Mouse (Mus musculus) stomach, embryonic 15.5 days (tissue): Measurements from ENCODE around the gene Epas1. TPM values are rescaled to one million over a fixed set of nuclear protein-coding genes. Genes with fewer than 3 reads are reported as not detected.
A peak's percentile ranks its signal among the peaks of the same experiment; 100 is the strongest.

Source experiments
- ATAC-seq: fragments of 200-750 bp; cut with Nextera tagmentation; 2 replicates; pipeline ENCODE4 v1.8.0; 2017; ENCODE audit warnings: low read depth, moderate number of reproducible peaks, moderate TSS enrichment; ENCODE audit not compliant: insufficient read depth, low FRiP score
- H3K27ac ChIP-seq: fragments of 300-500 bp; sonication (generic); 2 replicates; pipeline ENCODE4 v1.5.1; 2015; ENCODE audit warnings: mild to moderate bottlenecking, inconsistent platforms
- H3K27me3 ChIP-seq: fragments of 300-500 bp; sonication (generic); replicated peaks from 2 replicates; pipeline ENCODE4 v1.6.1; 2015; ENCODE audit warnings: inconsistent platforms
- H3K36me3 ChIP-seq: fragments of 300-500 bp; sonication (generic); 2 replicates; pipeline ENCODE4 v1.6.1; 2015; ENCODE audit warnings: inconsistent platforms
- H3K4me1 ChIP-seq: fragments of 300-500 bp; sonication (generic); 2 replicates; pipeline ENCODE4 v1.6.1; 2015; ENCODE audit warnings: inconsistent platforms
- H3K4me2 ChIP-seq: fragments of 300-500 bp; sonication (generic); 2 replicates; pipeline ENCODE4 v1.6.1; 2015; ENCODE audit warnings: mild to moderate bottlenecking, inconsistent platforms
- H3K4me3 ChIP-seq: fragments of 300-500 bp; sonication (generic); replicated peaks from 2 replicates; pipeline ENCODE4 v1.5.1; 2015; ENCODE audit warnings: inconsistent platforms
- H3K9ac ChIP-seq: fragments of 300-500 bp; sonication (generic); 2 replicates; pipeline ENCODE4 v1.6.1; 2015; ENCODE audit warnings: inconsistent platforms
- H3K9me3 ChIP-seq: fragments of 300-500 bp; sonication (generic); 2 replicates; pipeline ENCODE4 v1.6.1; 2016; ENCODE audit warnings: inconsistent platforms
- WGBS: fragments of 180-500 bp; shearing (Covaris S2); methylation state at CpG from one replicate; pipeline ENCODE4 v1.1.7; 2015; 5-methylcytosine and 5-hydroxymethylcytosine counted together
- polyA plus RNA-seq: library from polyadenylated mRNA; unstranded; fragments of >200 nt; fragmentation: Nextera tagmentation; extraction: Ambion mirVana; gene quantifications from 2 replicates; pipeline ENCODE4 v1.2.1, GENCODE M21; 2015

The Epas1 gene
- polyA plus RNA-seq, 1 experiment from 2014 or later = 4.2 TPM

GRCm38 (mm10) chr17:86732024-86732423, 21.5 kb upstream of the Epas1 start:
- ATAC-seq = peak; percentile 85; the same call in 1 of the 2 replicates
- Histone ChIP-seq H3K4me1 (peaks cover 11% of the 10 kb centered on the region), H3K4me2 (peak overlapping the region; percentile 29), H3K9me3 (no peaks in the 10 kb centered on the region), H3K27me3 (no peaks in the 10 kb centered on the region), H3K9ac (no peak overlapping the region), H3K4me3 (no peak overlapping the region), H3K36me3 (no peaks in the 10 kb centered on the region), H3K27ac (no peak overlapping the region)
- 12% methylated on average over 11 of the region's 11 CpGs for WGBS

- H3K9me3 ChIP-seq = no peaks in the 10 kb centered on the region
- H3K4me2 ChIP-seq = peak overlapping the region; percentile 29
- no peaks in the 10 kb centered on the region for H3K36me3 ChIP-seq
- no peak overlapping the region for H3K4me3 ChIP-seq
- H3K27me3 ChIP-seq = no peaks in the 10 kb centered on the region
- 0 out of 2 replicates have a peak, but pooled peaks have one; percentile 2 for ATAC-seq
- no peak overlapping the region for H3K9ac ChIP-seq
- no peak overlapping the region for H3K27ac ChIP-seq
- peaks cover 9% of the 10 kb centered on the region for H3K4me1 ChIP-seq
- WGBS = 90% methylated on average over 1 of the region's 1 CpGs
Measured at GRCm38 (mm10) chr17:86732522-86732921, 21.0 kb upstream of the Epas1 start.

GRCm38 (mm10) chr17:86733644-86734043, 19.9 kb upstream of the Epas1 start:
- Histone ChIP-seq H3K4me2 (no peak overlapping the region), H3K9me3 (no peaks in the 10 kb centered on the region), H3K27ac (no peak overlapping the region), H3K4me1 (peaks cover 6% of the 10 kb centered on the region), H3K9ac (no peak overlapping the region), H3K4me3 (no peak overlapping the region), H3K27me3 (no peaks in the 10 kb centered on the region), H3K36me3 (no peaks in the 10 kb centered on the region)
- 77% methylated on average over 4 of the region's 4 CpGs for WGBS
- no peak for ATAC-seq

GRCm38 (mm10) chr17:86738477-86738876, 15.0 kb upstream of the Epas1 start:
- H3K36me3 ChIP-seq = no peaks in the 10 kb centered on the region
- H3K27ac ChIP-seq = no peak overlapping the region
- H3K27me3 ChIP-seq = no peaks in the 10 kb centered on the region
- H3K4me2 ChIP-seq = no peak overlapping the region
- H3K9me3 ChIP-seq = no peaks in the 10 kb centered on the region
- no peak overlapping the region for H3K9ac ChIP-seq
- 75% methylated on average over 6 of the region's 6 CpGs for WGBS
- H3K4me3 ChIP-seq = no peak overlapping the region
- ATAC-seq = no peak
- no peaks in the 10 kb centered on the region for H3K4me1 ChIP-seq

GRCm38 (mm10) chr17:86743351-86743941, 10.1 kb upstream of the Epas1 start:
- 84% methylated on average over 7 of the region's 7 CpGs for WGBS
- Histone ChIP-seq H3K27ac (no peak overlapping the region), H3K9ac (no peak overlapping the region), H3K4me3 (no peak overlapping the region), H3K4me1 (no peaks in the 10 kb centered on the region), H3K27me3 (no peaks in the 10 kb centered on the region), H3K36me3 (no peaks in the 10 kb centered on the region), H3K4me2 (no peak overlapping the region), H3K9me3 (no peaks in the 10 kb centered on the region)
- ATAC-seq = no peak

- H3K4me2 ChIP-seq = no peak overlapping the region
- H3K4me3 ChIP-seq = no peak overlapping the region
- H3K27ac ChIP-seq = no peak overlapping the region
- ATAC-seq = no peak
- no peaks in the 10 kb centered on the region for H3K4me1 ChIP-seq
- no peaks in the 10 kb centered on the region for H3K27me3 ChIP-seq
- no peak overlapping the region for H3K9ac ChIP-seq
- WGBS = 48% methylated on average over 6 of the region's 6 CpGs
- no peaks in the 10 kb centered on the region for H3K36me3 ChIP-seq
- H3K9me3 ChIP-seq = no peaks in the 10 kb centered on the region
Measured at GRCm38 (mm10) chr17:86744943-86745342, 8.6 kb upstream of the Epas1 start.

- peaks cover 18% of the 10 kb centered on the region for H3K4me1 ChIP-seq
- no peaks in the 10 kb centered on the region for H3K36me3 ChIP-seq
- H3K4me3 ChIP-seq = no peak overlapping the region
- no peaks in the 10 kb centered on the region for H3K9me3 ChIP-seq
- peaks cover 22% of the 10 kb centered on the region; the same call in 1 of the 2 replicates for H3K27me3 ChIP-seq
- H3K9ac ChIP-seq = no peak overlapping the region
- H3K27ac ChIP-seq = no peak overlapping the region
- no peak overlapping the region for H3K4me2 ChIP-seq
- 86% methylated on average over 10 of the region's 10 CpGs for WGBS
- ATAC-seq = no peak
Measured at GRCm38 (mm10) chr17:86751373-86751871, 2.1 kb upstream of the Epas1 start.

GRCm38 (mm10) chr17:86753931-86754805, 668 bp downstream of the Epas1 start:
- H3K27ac ChIP-seq = no peak overlapping the region
- WGBS = under 1% methylated on average over 55 of the region's 55 CpGs
- peak; percentile 59; the same call in 1 of the 2 replicates for ATAC-seq

GRCm38 (mm10) chr17:86754806-86755571, 1.5 kb downstream of the Epas1 start:
- 2% methylated on average over 52 of the region's 52 CpGs for WGBS

More at GRCm38 (mm10) chr17:86753931-86754805, 668 bp downstream of the Epas1 start:
- peaks cover 18% of the 10 kb centered on the region for H3K4me1 ChIP-seq
- H3K4me2 ChIP-seq = peak overlapping the region; percentile 92
- H3K36me3 ChIP-seq = no peaks in the 10 kb centered on the region
- no peaks in the 10 kb centered on the region for H3K9me3 ChIP-seq
- H3K27me3 ChIP-seq = peaks cover 22% of the 10 kb centered on the region; the same call in 1 of the 2 replicates
- H3K9ac ChIP-seq = peak overlapping the region; percentile 24; the same call in 1 of the 2 replicates
- peak overlapping the region; percentile 53 for H3K4me3 ChIP-seq

GRCm38 (mm10) chr17:86755581-86756195, 2.2 kb downstream of the Epas1 start:
- Histone ChIP-seq H3K36me3 (no peaks in the 10 kb centered on the region), H3K9ac (no peak overlapping the region), H3K4me1 (peaks cover 18% of the 10 kb centered on the region), H3K4me3 (peak overlapping the region; percentile 53), H3K4me2 (peak overlapping the region; percentile 92), H3K27me3 (peaks cover 22% of the 10 kb centered on the region; the same call in 1 of the 2 replicates), H3K27ac (no peak overlapping the region), H3K9me3 (no peaks in the 10 kb centered on the region)
- WGBS = 33% methylated on average over 11 of the region's 11 CpGs
- no peak for ATAC-seq

More at GRCm38 (mm10) chr17:86754806-86755571, 1.5 kb downstream of the Epas1 start:
- Histone ChIP-seq H3K4me2 (peak overlapping the region; percentile 92), H3K36me3 (no peaks in the 10 kb centered on the region), H3K9me3 (no peaks in the 10 kb centered on the region), H3K4me1 (peaks cover 18% of the 10 kb centered on the region), H3K9ac (peak overlapping the region; percentile 19; the same call in 1 of the 2 replicates), H3K27me3 (peaks cover 22% of the 10 kb centered on the region; the same call in 1 of the 2 replicates), H3K4me3 (peak overlapping the region; percentile 53), H3K27ac (no peak overlapping the region)
- no peak for ATAC-seq

GRCm38 (mm10) chr17:86757621-86758020, 4.1 kb downstream of the Epas1 start:
- H3K4me3 ChIP-seq = no peak overlapping the region
- no peak overlapping the region for H3K9ac ChIP-seq
- peaks cover 21% of the 10 kb centered on the region for H3K4me1 ChIP-seq
- H3K9me3 ChIP-seq = no peaks in the 10 kb centered on the region
- no peak overlapping the region for H3K4me2 ChIP-seq
- H3K36me3 ChIP-seq = no peaks in the 10 kb centered on the region
- peaks cover 19% of the 10 kb centered on the region; the same call in 1 of the 2 replicates for H3K27me3 ChIP-seq
- ATAC-seq = no peak
- no peak overlapping the region for H3K27ac ChIP-seq
- 42% methylated on average over 2 of the region's 2 CpGs for WGBS
